Mouse (Mus musculus): Measurements from ENCODE around the gene Kmt5c. TPM values are rescaled to one million over a fixed set of nuclear protein-coding genes. Genes with fewer than 3 reads are reported as not detected.

The Kmt5c gene
- polyA plus RNA-seq (2015; fragmentation: Nextera tagmentation; extraction: Ambion mirVana) = 58.5 and 61.1 TPM in 2 replicates

GRCm38 (mm10) chr7:4739544-4740275 lies at the start of gene Kmt5c:
TSS of gene Kmt5c (plus strand) at chr7:4740115.
- H3K4me1 ChIP-seq (ENCODE audit: control insufficient read depth, insufficient read depth, low read length) = peaks cover 26% of the 10 kb centered on the region
- peak within 1 kb of the TSS; percentile 94 for H3K27ac ChIP-seq (ENCODE audit: low read length)
- 0% methylated on average over 40 of the region's 44 CpGs for WGBS
- no peaks in the 10 kb centered on the region for H3K27me3 ChIP-seq (ENCODE audit: control insufficient read depth, insufficient read depth, low read depth, low read length)
- peak; percentile 98 for ATAC-seq
- no peaks in the 10 kb centered on the region for H3K9me3 ChIP-seq (replicated peaks; ENCODE audit: control insufficient read depth, low read length, poor library complexity, severe bottlenecking)
- H3K4me3 ChIP-seq (ENCODE audit: low read depth, low read length) = peak within 1 kb of the TSS; percentile 59
- no peaks in the 10 kb centered on the region for H3K36me3 ChIP-seq (ENCODE audit: control insufficient read depth, insufficient read depth, low read length)
- H3K4me2 ChIP-seq (ENCODE audit: low read length) = peak within 1 kb of the TSS; percentile 71
- H3K9ac ChIP-seq (ENCODE audit: low read depth, low read length) = peak within 1 kb of the TSS; percentile 83

- H3K9me3 ChIP-seq (replicated peaks; ENCODE audit: control insufficient read depth, low read length, poor library complexity, severe bottlenecking) = no peaks in the 10 kb centered on the region
- ATAC-seq = peak; percentile 87
- H3K9ac ChIP-seq (ENCODE audit: low read depth, low read length) = peak within 1 kb of the TSS; percentile 100
- peak within 1 kb of the TSS; percentile 94 for H3K27ac ChIP-seq (ENCODE audit: low read length)
- H3K36me3 ChIP-seq (ENCODE audit: control insufficient read depth, insufficient read depth, low read length) = peaks cover 14% of the 10 kb centered on the region; the same call in 1 of the 2 replicates
- peak within 1 kb of the TSS; percentile 87 for H3K4me2 ChIP-seq (ENCODE audit: low read length)
- 0% methylated on average over 5 of the region's 18 CpGs for WGBS
- peak within 1 kb of the TSS; percentile 92 for H3K4me3 ChIP-seq (ENCODE audit: low read depth, low read length)
- H3K4me1 ChIP-seq (ENCODE audit: control insufficient read depth, insufficient read depth, low read length) = peaks cover 14% of the 10 kb centered on the region
- H3K27me3 ChIP-seq (ENCODE audit: control insufficient read depth, insufficient read depth, low read depth, low read length) = no peaks in the 10 kb centered on the region
These were observed 49.5 kb upstream of the Kmt5c start, which contains the start of gene Brsk1 for GRCm38 (mm10) chr7:4690387-4690786. TSS of gene Brsk1 (plus strand) at chr7:4690604.

- Histone ChIP-seq H3K36me3 (ENCODE audit: control insufficient read depth, insufficient read depth, low read length) (peaks cover 14% of the 10 kb centered on the region; the same call in 1 of the 2 replicates), H3K27ac (ENCODE audit: low read length) (peak overlapping the region; percentile 94), H3K4me2 (ENCODE audit: low read length) (peak overlapping the region; percentile 87), H3K9ac (ENCODE audit: low read depth, low read length) (peak overlapping the region; percentile 100), H3K27me3 (ENCODE audit: control insufficient read depth, insufficient read depth, low read depth, low read length) (no peaks in the 10 kb centered on the region), H3K9me3 (replicated peaks; ENCODE audit: control insufficient read depth, low read length, poor library complexity, severe bottlenecking) (no peaks in the 10 kb centered on the region), H3K4me3 (ENCODE audit: low read depth, low read length) (peak overlapping the region; percentile 92), H3K4me1 (ENCODE audit: control insufficient read depth, insufficient read depth, low read length) (peaks cover 14% of the 10 kb centered on the region)
- peak; percentile 62 for ATAC-seq
- 6% methylated on average over 17 of the region's 35 CpGs for WGBS
These were observed 48.8 kb upstream of the Kmt5c start for GRCm38 (mm10) chr7:4690951-4691653.

- ATAC-seq = no peak
- Histone ChIP-seq H3K27me3 (ENCODE audit: control insufficient read depth, insufficient read depth, low read depth, low read length) (no peaks in the 10 kb centered on the region), H3K36me3 (ENCODE audit: control insufficient read depth, insufficient read depth, low read length) (peaks cover 19% of the 10 kb centered on the region), H3K27ac (ENCODE audit: low read length) (no peak overlapping the region), H3K4me3 (ENCODE audit: low read depth, low read length) (no peak overlapping the region), H3K4me1 (ENCODE audit: control insufficient read depth, insufficient read depth, low read length) (peaks cover 14% of the 10 kb centered on the region), H3K9ac (ENCODE audit: low read depth, low read length) (no peak overlapping the region), H3K4me2 (ENCODE audit: low read length) (no peak overlapping the region), H3K9me3 (replicated peaks; ENCODE audit: control insufficient read depth, low read length, poor library complexity, severe bottlenecking) (no peaks in the 10 kb centered on the region)
- 72% methylated on average over 6 of the region's 6 CpGs for WGBS
These were observed 46.9 kb upstream of the Kmt5c start for GRCm38 (mm10) chr7:4693004-4693403.

GRCm38 (mm10) chr7:4702334-4702733 lies 37.6 kb upstream of the Kmt5c start:
- Histone ChIP-seq H3K36me3 (ENCODE audit: control insufficient read depth, insufficient read depth, low read length) (peaks cover 40% of the 10 kb centered on the region), H3K27ac (ENCODE audit: low read length) (no peak overlapping the region), H3K4me2 (ENCODE audit: low read length) (no peak overlapping the region), H3K9me3 (replicated peaks; ENCODE audit: control insufficient read depth, low read length, poor library complexity, severe bottlenecking) (no peaks in the 10 kb centered on the region), H3K4me3 (ENCODE audit: low read depth, low read length) (no peak overlapping the region), H3K9ac (ENCODE audit: low read depth, low read length) (0 out of 2 replicates have a peak overlapping the region, but pooled peaks have one; percentile 3), H3K27me3 (ENCODE audit: control insufficient read depth, insufficient read depth, low read depth, low read length) (no peaks in the 10 kb centered on the region), H3K4me1 (ENCODE audit: control insufficient read depth, insufficient read depth, low read length) (no peaks in the 10 kb centered on the region)
- 47% methylated on average over 8 of the region's 8 CpGs for WGBS
- no peak for ATAC-seq

- no peak overlapping the region for H3K9ac ChIP-seq (ENCODE audit: low read depth, low read length)
- no peak overlapping the region for H3K4me3 ChIP-seq (ENCODE audit: low read depth, low read length)
- H3K4me1 ChIP-seq (ENCODE audit: control insufficient read depth, insufficient read depth, low read length) = no peaks in the 10 kb centered on the region
- no peaks in the 10 kb centered on the region for H3K9me3 ChIP-seq (replicated peaks; ENCODE audit: control insufficient read depth, low read length, poor library complexity, severe bottlenecking)
- no peak for ATAC-seq
- H3K36me3 ChIP-seq (ENCODE audit: control insufficient read depth, insufficient read depth, low read length) = peaks cover 34% of the 10 kb centered on the region
- no peak overlapping the region for H3K27ac ChIP-seq (ENCODE audit: low read length)
- no peaks in the 10 kb centered on the region for H3K27me3 ChIP-seq (ENCODE audit: control insufficient read depth, insufficient read depth, low read depth, low read length)
- 95% methylated on average over 7 of the region's 7 CpGs for WGBS
- no peak overlapping the region for H3K4me2 ChIP-seq (ENCODE audit: low read length)
These were observed 36.7 kb upstream of the Kmt5c start for GRCm38 (mm10) chr7:4703195-4703594.

GRCm38 (mm10) chr7:4705098-4705497 lies 34.8 kb upstream of the Kmt5c start:
- ATAC-seq = no peak
- no peak overlapping the region for H3K27ac ChIP-seq (ENCODE audit: low read length)
- H3K9ac ChIP-seq (ENCODE audit: low read depth, low read length) = no peak overlapping the region
- H3K27me3 ChIP-seq (ENCODE audit: control insufficient read depth, insufficient read depth, low read depth, low read length) = no peaks in the 10 kb centered on the region
- H3K4me1 ChIP-seq (ENCODE audit: control insufficient read depth, insufficient read depth, low read length) = no peaks in the 10 kb centered on the region
- 31% methylated on average over 18 of the region's 18 CpGs for WGBS
- H3K4me3 ChIP-seq (ENCODE audit: low read depth, low read length) = no peak overlapping the region
- peaks cover 33% of the 10 kb centered on the region for H3K36me3 ChIP-seq (ENCODE audit: control insufficient read depth, insufficient read depth, low read length)
- H3K9me3 ChIP-seq (replicated peaks; ENCODE audit: control insufficient read depth, low read length, poor library complexity, severe bottlenecking) = no peaks in the 10 kb centered on the region
- H3K4me2 ChIP-seq (ENCODE audit: low read length) = no peak overlapping the region

- Histone ChIP-seq H3K36me3 (ENCODE audit: control insufficient read depth, insufficient read depth, low read length) (peaks cover 63% of the 10 kb centered on the region), H3K27me3 (ENCODE audit: control insufficient read depth, insufficient read depth, low read depth, low read length) (no peaks in the 10 kb centered on the region), H3K9me3 (replicated peaks; ENCODE audit: control insufficient read depth, low read length, poor library complexity, severe bottlenecking) (no peaks in the 10 kb centered on the region), H3K4me1 (ENCODE audit: control insufficient read depth, insufficient read depth, low read length) (no peaks in the 10 kb centered on the region), H3K4me3 (ENCODE audit: low read depth, low read length) (no peak overlapping the region), H3K4me2 (ENCODE audit: low read length) (no peak overlapping the region), H3K9ac (ENCODE audit: low read depth, low read length) (no peak overlapping the region), H3K27ac (ENCODE audit: low read length) (no peak overlapping the region)
- 89% methylated on average over 3 of the region's 3 CpGs for WGBS
- no peak for ATAC-seq
These were observed 27.3 kb upstream of the Kmt5c start for GRCm38 (mm10) chr7:4712594-4712993.

GRCm38 (mm10) chr7:4716955-4717354 lies 23.0 kb upstream of the Kmt5c start:
- 82% methylated on average over 6 of the region's 6 CpGs for WGBS
- no peak overlapping the region for H3K4me3 ChIP-seq (ENCODE audit: low read depth, low read length)
- H3K4me1 ChIP-seq (ENCODE audit: control insufficient read depth, insufficient read depth, low read length) = no peaks in the 10 kb centered on the region
- H3K36me3 ChIP-seq (ENCODE audit: control insufficient read depth, insufficient read depth, low read length) = peaks cover 36% of the 10 kb centered on the region
- H3K9me3 ChIP-seq (replicated peaks; ENCODE audit: control insufficient read depth, low read length, poor library complexity, severe bottlenecking) = no peaks in the 10 kb centered on the region
- no peak for ATAC-seq
- no peak overlapping the region for H3K4me2 ChIP-seq (ENCODE audit: low read length)
- no peak overlapping the region for H3K27ac ChIP-seq (ENCODE audit: low read length)
- no peaks in the 10 kb centered on the region for H3K27me3 ChIP-seq (ENCODE audit: control insufficient read depth, insufficient read depth, low read depth, low read length)
- no peak overlapping the region for H3K9ac ChIP-seq (ENCODE audit: low read depth, low read length)
